Mouse (Mus musculus) liver, postnatal 0 days (tissue): ENCODE measurements at regions not wholly inside any gene's neighbourhood (a gene's known extent, or its start where the extent isn't known, plus 50 kb on each side); places are given as distances from the start of the nearest gene placed in this dataset.

Experiments
- ATAC-seq: fragments of 200-750 bp; cut with Nextera tagmentation; 2 replicates; pipeline ENCODE4 v1.8.0; 2017; ENCODE audit warnings: mild to moderate bottlenecking, moderate library complexity
- DNase-seq: peaks from one replicate; pipeline ENCODE4 v3.0.0-alpha.2; 2016
- H3K27ac ChIP-seq: fragments of 300-500 bp; sonication (generic); 2 replicates; pipeline ENCODE4 v1.5.1; 2014; ENCODE audit warnings: antibody characterized with exemption, moderate library complexity, mild to moderate bottlenecking, low read depth
- H3K27me3 ChIP-seq: fragments of 300-500 bp; sonication (generic); 2 replicates; pipeline ENCODE4 v1.6.1; 2014; ENCODE audit warnings: low read length, control low read depth, mixed read lengths; ENCODE audit not compliant: insufficient read depth
- H3K36me3 ChIP-seq: fragments of 300-500 bp; sonication (generic); replicated peaks from 2 replicates; pipeline ENCODE4 v1.6.1; 2014; ENCODE audit warnings: mild to moderate bottlenecking, control low read depth, low read length, moderate library complexity, mixed read lengths; ENCODE audit not compliant: insufficient read depth
- H3K4me1 ChIP-seq: fragments of 300-500 bp; sonication (generic); 2 replicates; pipeline ENCODE4 v1.6.1; 2014; ENCODE audit warnings: antibody characterized with exemption, mild to moderate bottlenecking, control low read depth; ENCODE audit not compliant: insufficient read depth
- H3K4me2 ChIP-seq: fragments of 300-500 bp; sonication (generic); 2 replicates; pipeline ENCODE4 v1.6.1; 2014; ENCODE audit warnings: low read depth, mild to moderate bottlenecking, low read length, moderate library complexity, mixed read lengths
- H3K4me3 ChIP-seq: fragments of 300-500 bp; sonication (generic); 2 replicates; pipeline ENCODE4 v1.5.1; 2014; ENCODE audit warnings: low read depth, low read length
- H3K9ac ChIP-seq: fragments of 300-500 bp; sonication (generic); replicated peaks from 2 replicates; pipeline ENCODE4 v1.6.1; 2014; ENCODE audit warnings: mild to moderate bottlenecking, moderate library complexity
- H3K9me3 ChIP-seq: fragments of 300-500 bp; sonication (generic); 2 replicates; pipeline ENCODE4 v1.6.1; 2016; ENCODE audit warnings: mild to moderate bottlenecking, control low read depth, low read length, mixed read lengths
- CTCF ChIP-seq: sonication (generic); IDR thresholded peaks from 2 replicates; pipeline ENCODE4 v1.5.1; 2016; ENCODE audit warnings: antibody characterized with exemption, low read depth
- EP300 ChIP-seq: IDR thresholded peaks from 2 replicates; pipeline ENCODE4 v1.6.1; 2016; ENCODE audit warnings: antibody characterized with exemption, low read depth, mild to moderate bottlenecking
- WGBS: fragments of 180-500 bp; shearing (Covaris S2); extraction: QIAGEN DNeasy Blood & Tissue Kit; methylation state at CpG from one replicate; pipeline ENCODE4 v1.1.7; 2014; ENCODE audit not compliant: insufficient replicate concordance; 5-methylcytosine and 5-hydroxymethylcytosine counted together

DNA sequence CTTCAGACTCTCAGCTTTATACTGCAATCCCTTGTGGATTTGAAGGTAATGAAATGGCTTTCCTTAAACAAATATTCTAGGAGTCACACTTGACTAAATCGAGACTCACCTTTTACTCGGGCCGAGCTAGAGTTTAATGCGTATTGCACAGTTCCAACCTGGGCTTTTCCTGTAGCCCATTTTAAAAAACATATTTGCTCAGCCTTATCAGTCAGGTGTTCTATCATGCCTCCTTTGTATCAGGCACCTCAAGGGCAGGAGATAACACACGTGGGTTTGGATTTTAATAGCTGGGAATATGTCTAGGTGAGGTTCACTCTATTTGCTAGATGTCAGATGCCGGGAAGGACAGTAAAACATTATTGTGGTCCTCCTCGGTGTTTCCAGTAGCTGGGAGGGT is 193.7 kb downstream of the Snx10 start:
- H3K9ac ChIP-seq: no peak overlapping the region
- H3K9me3 ChIP-seq: no peaks in the 10 kb centered on the region
- H3K27me3 ChIP-seq: no peaks in the 10 kb centered on the region
- TF ChIP-seq CTCF (no peak), EP300 (no peak)
- ATAC-seq (no peak), DNase-seq (no peak)
- WGBS: 59% methylated on average over 7 of the region's 7 CpGs
- H3K4me1 ChIP-seq: no peaks in the 10 kb centered on the region
- no peaks in the 10 kb centered on the region for H3K36me3 ChIP-seq
- no peak overlapping the region for H3K4me2 ChIP-seq
- H3K27ac ChIP-seq: no peak overlapping the region
- no peak overlapping the region for H3K4me3 ChIP-seq

GRCm38 (mm10) chr6:51720705-51721104 is 197.0 kb downstream of the Snx10 start:
- TF ChIP-seq EP300: 0 out of 2 replicates have a peak, but pooled peaks have one; percentile 40
- TF ChIP-seq CTCF: no peak; the same call in 1 of the 2 replicates
- Histone ChIP-seq H3K4me1 (no peaks in the 10 kb centered on the region), H3K4me2 (no peak overlapping the region), H3K9me3 (no peaks in the 10 kb centered on the region), H3K36me3 (no peaks in the 10 kb centered on the region), H3K4me3 (no peak overlapping the region), H3K27me3 (no peaks in the 10 kb centered on the region), H3K27ac (peak overlapping the region; percentile 79), H3K9ac (no peak overlapping the region)
- DNase-seq: peak; percentile 57
- peak; percentile 99 for ATAC-seq
- WGBS: 55% methylated on average over 7 of the region's 7 CpGs

DNA sequence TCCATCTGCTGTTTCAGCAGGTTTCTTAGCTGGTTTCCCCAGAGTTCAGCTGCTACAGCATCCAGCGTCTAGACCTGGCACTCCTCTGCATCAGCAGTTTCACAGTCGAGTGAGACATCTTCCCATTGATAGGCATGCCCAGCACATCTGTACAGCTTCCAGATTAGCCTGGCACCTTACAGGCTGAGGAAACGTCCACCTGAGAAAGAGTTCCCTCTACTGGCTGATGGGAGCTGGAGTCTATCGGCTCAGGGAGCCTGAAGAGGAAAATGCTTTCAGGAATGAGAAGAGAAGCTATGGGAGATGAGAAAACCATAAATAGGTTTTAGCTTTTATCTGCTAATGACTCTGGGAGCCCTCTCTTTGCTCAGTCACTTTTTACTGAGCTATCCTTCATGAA is 199.4 kb downstream of the Snx10 start:
- no peaks in the 10 kb centered on the region for H3K4me1 ChIP-seq
- peak; percentile 68 for TF ChIP-seq CTCF
- TF ChIP-seq EP300: no peak
- no peak overlapping the region for H3K9ac ChIP-seq
- H3K27ac ChIP-seq: no peak overlapping the region
- no peaks in the 10 kb centered on the region for H3K36me3 ChIP-seq
- no peak for DNase-seq
- H3K4me2 ChIP-seq: no peak overlapping the region
- no peaks in the 10 kb centered on the region for H3K27me3 ChIP-seq
- no peaks in the 10 kb centered on the region for H3K9me3 ChIP-seq
- no peak for ATAC-seq
- H3K4me3 ChIP-seq: no peak overlapping the region
- 35% methylated on average over 4 of the region's 4 CpGs for WGBS

DNA sequence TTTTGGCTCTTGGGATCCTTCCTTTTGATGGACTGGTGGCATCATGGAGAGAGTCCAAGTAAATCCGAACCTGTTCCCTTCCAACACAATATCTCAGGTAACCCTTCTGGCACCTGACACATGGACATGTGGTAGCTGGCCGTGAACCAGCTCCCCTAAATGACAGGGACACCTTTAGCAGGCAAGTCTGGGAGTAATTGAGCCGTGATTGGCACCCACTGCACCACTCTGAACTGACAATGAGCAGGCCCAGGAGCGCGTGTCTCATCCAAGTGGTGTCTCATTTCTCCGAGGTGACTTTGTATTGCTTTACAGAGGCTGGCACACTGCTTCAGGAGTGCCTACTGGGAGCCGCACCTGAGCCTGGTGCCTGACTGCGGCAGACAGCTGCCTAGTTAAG is 203.5 kb downstream of the Snx10 start:
- no peak for ATAC-seq
- Histone ChIP-seq H3K9ac (no peak overlapping the region), H3K36me3 (no peaks in the 10 kb centered on the region), H3K4me1 (0 out of 2 replicates have a peak, but pooled peaks cover 4% of the 10 kb centered on the region), H3K4me2 (no peak overlapping the region), H3K9me3 (no peaks in the 10 kb centered on the region), H3K27me3 (no peaks in the 10 kb centered on the region), H3K27ac (no peak overlapping the region), H3K4me3 (no peak overlapping the region)
- 82% methylated on average over 8 of the region's 8 CpGs for WGBS
- TF ChIP-seq EP300 (no peak), CTCF (no peak)
- DNase-seq: no peak

DNA sequence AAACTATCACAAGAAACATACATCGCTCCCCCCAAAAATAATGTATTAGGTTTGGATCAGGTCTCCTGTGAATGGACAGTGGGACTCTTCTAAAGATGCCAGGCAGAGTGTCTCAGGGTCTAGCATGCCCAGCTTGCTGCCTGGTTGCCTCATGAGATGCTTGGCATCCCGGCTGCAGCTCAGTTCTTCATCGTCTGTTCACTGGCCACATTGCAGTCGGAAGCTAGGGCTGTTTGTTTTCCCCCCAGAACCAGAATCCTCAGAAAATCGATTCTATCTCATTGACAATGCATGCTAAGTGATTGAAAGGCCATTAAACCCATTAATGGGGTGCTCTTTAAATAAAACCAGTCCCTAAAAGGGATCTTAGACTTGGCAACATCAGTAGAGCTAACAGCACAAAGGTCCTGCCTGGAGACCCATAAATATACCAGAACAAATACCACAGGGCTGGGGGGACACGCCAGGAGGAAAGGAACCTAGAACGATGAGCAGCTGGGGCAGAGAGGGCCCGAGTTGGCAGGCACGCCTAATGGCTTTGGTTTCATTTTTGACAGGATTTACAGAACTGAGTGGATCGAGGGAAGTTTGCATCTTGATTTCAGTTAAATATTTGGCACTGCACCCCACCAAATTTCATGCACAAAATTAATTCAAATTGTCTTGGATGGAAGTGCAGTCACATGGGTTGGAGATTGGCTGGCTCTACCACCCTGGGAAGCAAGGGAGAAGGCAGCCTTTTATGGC is 205.3 kb downstream of the Snx10 start:
- H3K27ac ChIP-seq: no peak overlapping the region
- no peak overlapping the region for H3K9ac ChIP-seq
- 61% methylated on average over 10 of the region's 10 CpGs for WGBS
- H3K4me1 ChIP-seq: 0 out of 2 replicates have a peak, but pooled peaks cover 7% of the 10 kb centered on the region
- no peaks in the 10 kb centered on the region for H3K36me3 ChIP-seq
- no peaks in the 10 kb centered on the region for H3K27me3 ChIP-seq
- TF ChIP-seq EP300 (no peak), CTCF (no peak)
- DNase-seq (no peak), ATAC-seq (no peak)
- no peak overlapping the region for H3K4me2 ChIP-seq
- H3K4me3 ChIP-seq: no peak overlapping the region
- no peaks in the 10 kb centered on the region for H3K9me3 ChIP-seq

GRCm38 (mm10) chr6:51730564-51731351 is 207.1 kb downstream of the Snx10 start:
- Histone ChIP-seq H3K36me3 (no peaks in the 10 kb centered on the region), H3K9me3 (no peaks in the 10 kb centered on the region), H3K9ac (no peak overlapping the region), H3K4me2 (no peak overlapping the region), H3K27me3 (no peaks in the 10 kb centered on the region), H3K27ac (no peak overlapping the region), H3K4me3 (no peak overlapping the region), H3K4me1 (0 out of 2 replicates have a peak, but pooled peaks cover 7% of the 10 kb centered on the region)
- DNase-seq: no peak
- TF ChIP-seq EP300 (no peak), CTCF (no peak)
- WGBS: 74% methylated on average over 17 of the region's 17 CpGs
- ATAC-seq: no peak
